Mouse (Mus musculus) bone marrow macrophage, adult 2 months (primary cell): Measurements from ENCODE around the gene Kif1c.

Experiments used
- CTCF ChIP-seq: IDR thresholded peaks from 2 replicates; pipeline ENCODE4 v1.5.1; 2012; ENCODE audit warnings: low read depth, mild to moderate bottlenecking, low read length, moderate library complexity
- POLR2A ChIP-seq: IDR thresholded peaks from 2 replicates; pipeline ENCODE4 v1.6.1; 2012; ENCODE audit warnings: mild to moderate bottlenecking, low read depth, low read length, borderline replicate concordance

- TF ChIP-seq CTCF (no peak), POLR2A (no peak)
Measured at GRCm38 (mm10) chr11:70656456-70656927, 43.9 kb upstream of the Kif1c start.
